15 mouse cellular contexts compared by ENCODE assay signal in genomic region chrX:103371221-103371620, GRCm38 (mm10). TPM values are rescaled to one million over a fixed set of nuclear protein-coding genes. Genes with fewer than 3 reads are reported as not detected.
A peak's percentile ranks its signal among the peaks of the same experiment; 100 is the strongest.
DNase-seq lines count a peak whose midpoint lies in the region; ATAC-seq and TF ChIP-seq lines count a peak whose summit lies in the region.
"Had no signal": no experiment of that assay in that cellular context is flagged by ENCODE, and none has a peak within 500 bp of the region (broad histone marks: within the 10 kb centered on the region; RNA-seq: fewer than 3 reads in every experiment).

No protein-coding gene starts in this region.

- no peak for ATAC-seq in intestine, postnatal 0 days
- no peak for ATAC-seq in intestine, embryonic 15.5 days

- no peak overlapping the region for H3K4me2 ChIP-seq in intestine, postnatal 0 days (replicated peaks; ENCODE audit: low read depth)
- H3K4me2 ChIP-seq in intestine, embryonic 15.5 days (replicated peaks): no peak overlapping the region
- H3K4me2 ChIP-seq: heart, embryonic 12.5 days had no signal

- H3K27me3 ChIP-seq in intestine, postnatal 0 days (replicated peaks; ENCODE audit: control insufficient read depth, insufficient read depth, low read length): no peaks in the 10 kb centered on the region
- no peaks in the 10 kb centered on the region; the same call in 1 of the 2 replicates for H3K27me3 ChIP-seq in intestine, embryonic 15.5 days (replicated peaks)
- no peaks in the 10 kb centered on the region; a peak in 1 of 4 replicates for H3K27me3 ChIP-seq in MEL (ENCODE audit: control insufficient read depth in 1 of 2, insufficient read depth in 2 of 2, low read length in 2 of 2)
- H3K27me3 ChIP-seq in heart, embryonic 10.5 days (ENCODE audit: insufficient read depth, poor library complexity, severe bottlenecking): peaks cover 18% of the 10 kb centered on the region; the same call in 1 of the 2 replicates

- no peak for TF ChIP-seq EP300 in MEL (IDR thresholded peaks at IDR 0.05; ENCODE audit: low read depth in 1 of 2, low read length in 2 of 2)

- H3K9ac ChIP-seq in intestine, postnatal 0 days (ENCODE audit: low read depth, low read length): no peak overlapping the region
- H3K9ac ChIP-seq in intestine, embryonic 15.5 days: no peak overlapping the region
- no peak overlapping the region for H3K9ac ChIP-seq in MEL (ENCODE audit: control insufficient read depth, low read depth, low read length, poor library complexity, severe bottlenecking)
- H3K9ac ChIP-seq: heart, embryonic 12.5 days had no signal

- TF ChIP-seq CTCF in intestine, postnatal 0 days (IDR thresholded peaks at IDR 0.05; ENCODE audit: low read depth): peak; percentile 54; the same call in 1 of the 2 replicates
- TF ChIP-seq CTCF in MEL (IDR thresholded peaks at IDR 0.05 in 2 of 3, conservative IDR thresholded peaks at IDR 0.05 in 1 of 3; ENCODE audit: control insufficient read depth in 1 of 3, insufficient read depth in 1 of 3, low read depth in 2 of 3, low read length in 3 of 3, poor library complexity in 1 of 3, severe bottlenecking in 1 of 3): peak in 2 of 3 experiments; percentile 24 to 29; a peak in 4 of 6 replicates

- no peak overlapping the region for H3K27ac ChIP-seq in intestine, postnatal 0 days (ENCODE audit: low read depth, low read length)
- H3K27ac ChIP-seq in intestine, embryonic 15.5 days: no peak overlapping the region
- H3K27ac ChIP-seq in MEL (ENCODE audit: control insufficient read depth, low read depth, low read length): no peak overlapping the region
- no peak overlapping the region for H3K27ac ChIP-seq in heart, embryonic 10.5 days

- no peaks in the 10 kb centered on the region for H3K9me3 ChIP-seq in intestine, postnatal 0 days (ENCODE audit: control insufficient read depth)
- no peaks in the 10 kb centered on the region for H3K9me3 ChIP-seq in intestine, embryonic 15.5 days
- no peaks in the 10 kb centered on the region for H3K9me3 ChIP-seq in MEL (replicated peaks; ENCODE audit: insufficient read depth, low read length)
- no peaks in the 10 kb centered on the region for H3K9me3 ChIP-seq in heart, embryonic 10.5 days
- H3K9me3 ChIP-seq: heart, embryonic 12.5 days; megakaryocyte, embryonic 14.5 days had no signal

- H3K4me3 ChIP-seq in intestine, postnatal 0 days (ENCODE audit: low read depth, low read length): no peak overlapping the region
- H3K4me3 ChIP-seq in intestine, embryonic 15.5 days (replicated peaks): no peak overlapping the region
- no peak overlapping the region for H3K4me3 ChIP-seq in MEL (ENCODE audit: control insufficient read depth in 1 of 2, insufficient read depth in 1 of 2, low read depth in 2 of 2, low read length in 2 of 2)
- no peak overlapping the region for H3K4me3 ChIP-seq in heart, embryonic 10.5 days
- H3K4me3 ChIP-seq: heart, embryonic 12.5 days; megakaryocyte, embryonic 14.5 days had no signal

- no peak; the same call in none of the 2 replicates for TF ChIP-seq RAD21 in MEL (IDR thresholded peaks at IDR 0.05; ENCODE audit: low read depth, low read length)

- H3K36me3 ChIP-seq in intestine, postnatal 0 days (ENCODE audit: control insufficient read depth, insufficient read depth): no peaks in the 10 kb centered on the region
- no peaks in the 10 kb centered on the region for H3K36me3 ChIP-seq in intestine, embryonic 15.5 days
- no peaks in the 10 kb centered on the region for H3K36me3 ChIP-seq in MEL (ENCODE audit: control insufficient read depth in 1 of 2, insufficient read depth in 2 of 2, low read length in 2 of 2)
- H3K36me3 ChIP-seq in heart, embryonic 10.5 days: no peaks in the 10 kb centered on the region
- H3K36me3 ChIP-seq: heart, embryonic 12.5 days had no signal

- no peaks in the 10 kb centered on the region for H3K4me1 ChIP-seq in intestine, postnatal 0 days (replicated peaks; ENCODE audit: control insufficient read depth, insufficient read depth, low read length)
- no peaks in the 10 kb centered on the region for H3K4me1 ChIP-seq in intestine, embryonic 15.5 days (replicated peaks)
- no peaks in the 10 kb centered on the region for H3K4me1 ChIP-seq in MEL (ENCODE audit: control insufficient read depth in 1 of 2, insufficient read depth in 2 of 2, low read length in 2 of 2)
- H3K4me1 ChIP-seq in heart, embryonic 10.5 days: no peaks in the 10 kb centered on the region
- H3K4me1 ChIP-seq: heart, embryonic 12.5 days; megakaryocyte, embryonic 14.5 days had no signal

- peak; percentile 64 for DNase-seq in 416B (ENCODE audit: low read depth)
- DNase-seq in MEL (ENCODE audit: low read depth, low spot score): peak; percentile 21
- peak; percentile 28 to 41 for DNase-seq in kidney, postnatal 25 days
- no peak for DNase-seq in spleen, postnatal 36 days (ENCODE audit: low spot score in 2 of 2)
- DNase-seq in heart, embryonic 10.5 days (ENCODE audit: low spot score): no peak
- DNase-seq in T-cell, adult 2 months (ENCODE audit: low spot score): no peak
- DNase-seq: thymus, postnatal 25 days had no signal

- 62% methylated on average over 2 of the region's 2 CpGs for whole genome bisulfite sequencing in intestine, postnatal 0 days
- whole genome bisulfite sequencing in intestine, embryonic 15.5 days: 73% methylated on average over 2 of the region's 2 CpGs
- WGBS in heart, embryonic 10.5 days: 74% methylated on average over 2 of the region's 2 CpGs

- no peaks in the 10 kb centered on the region for H3K79me2 ChIP-seq in MEL (ENCODE audit: control insufficient read depth, insufficient read depth, low read length, poor library complexity)

- TF ChIP-seq POLR2A in MEL (IDR thresholded peaks at IDR 0.05; ENCODE audit: control insufficient read depth in 1 of 2, insufficient read depth in 1 of 2, low read depth in 1 of 2, low read length in 2 of 2, poor library complexity in 1 of 2): no peak

TF ChIP-seq in MEL, 35 proteins besides CTCF, POLR2A, EP300 and RAD21:
- 0 out of 2 replicates have a peak, but pooled peaks have one; percentile 15 for TF ChIP-seq SMC3 (IDR thresholded peaks at IDR 0.05; ENCODE audit: low read depth, low read length)
- no peak for TF ChIP-seq ZC3H11A (IDR thresholded peaks at IDR 0.05; ENCODE audit: low read depth, low read length)
- TF ChIP-seq UBTF (IDR thresholded peaks at IDR 0.05; ENCODE audit: borderline replicate concordance, insufficient read depth, low read depth, low read length): no peak
- TF ChIP-seq USF2 (IDR thresholded peaks at IDR 0.05; ENCODE audit: borderline replicate concordance in 1 of 2, insufficient read depth in 1 of 2, low read depth in 1 of 2, low read length in 2 of 2): no peak
- no peak for TF ChIP-seq RCOR1 (IDR thresholded peaks at IDR 0.05; ENCODE audit: low read depth, low read length)
- TF ChIP-seq MAFK (IDR thresholded peaks at IDR 0.05; ENCODE audit: borderline replicate concordance, low read depth, low read length): no peak
- no peak for TF ChIP-seq NRF1 (IDR thresholded peaks at IDR 0.05; ENCODE audit: insufficient read depth, low read depth, low read length, poor library complexity, severe bottlenecking)

RNA-seq across cellular contexts. Expression of gene Chic1, which starts 14.9 kb away (rescaled TPM):
- 2.0 and 2.3 TPM in 2 replicates for polyA plus RNA-seq in intestine, postnatal 0 days (2015; fragmentation: Nextera tagmentation; extraction: Ambion mirVana)
- 4.4 and 5.0 TPM in 2 replicates for polyA plus RNA-seq in intestine, embryonic 15.5 days (2015; fragmentation: Nextera tagmentation; extraction: Ambion mirVana)
- total RNA-seq in MEL (2012; rRNA removed): not detected in 2 replicates
- not detected for polyA plus RNA-seq in MEL (2012; ENCODE audit: insufficient read depth in 1 of 2, insufficient read length in 2 of 2, low read depth in 1 of 2, low replicate concordance in 2 of 2, missing spikeins in 1 of 2)
- 3.1 and 3.4 TPM in 2 replicates for polyA plus RNA-seq in heart, embryonic 10.5 days (2016; fragmentation: Nextera tagmentation; extraction: Ambion mirVana)

RNA-seq across cellular contexts. Expression of gene Tsx, which starts 43.0 kb away (rescaled TPM):
- polyA plus RNA-seq in intestine, postnatal 0 days (2015; fragmentation: Nextera tagmentation; extraction: Ambion mirVana): 0.25 and 0.58 TPM in 2 replicates
- 0.35 and 0.36 TPM in 2 replicates for polyA plus RNA-seq in intestine, embryonic 15.5 days (2015; fragmentation: Nextera tagmentation; extraction: Ambion mirVana)
- not detected in 2 replicates for total RNA-seq in MEL (2012; rRNA removed)
- not detected for polyA plus RNA-seq in MEL (2012; ENCODE audit: insufficient read depth in 1 of 2, insufficient read length in 2 of 2, low read depth in 1 of 2, low replicate concordance in 2 of 2, missing spikeins in 1 of 2)
- polyA plus RNA-seq in heart, embryonic 10.5 days (2016; fragmentation: Nextera tagmentation; extraction: Ambion mirVana): not detected in 2 replicates
- total RNA-seq: neutrophil, adult 5-6 weeks had no signal
- polyA plus RNA-seq: heart, embryonic 12.5 days had no signal

RNA-seq across cellular contexts. Expression of gene Cdx4, which starts 50.0 kb away (rescaled TPM):
- polyA plus RNA-seq in intestine, postnatal 0 days (2015; fragmentation: Nextera tagmentation; extraction: Ambion mirVana): not detected in 2 replicates
- not detected in 2 replicates for polyA plus RNA-seq in intestine, embryonic 15.5 days (2015; fragmentation: Nextera tagmentation; extraction: Ambion mirVana)
- not detected in 2 replicates for total RNA-seq in MEL (2012; rRNA removed)
- polyA plus RNA-seq in MEL (2012; ENCODE audit: insufficient read depth in 1 of 2, insufficient read length in 2 of 2, low read depth in 1 of 2, low replicate concordance in 2 of 2, missing spikeins in 1 of 2): not detected
- polyA plus RNA-seq in heart, embryonic 10.5 days (2016; fragmentation: Nextera tagmentation; extraction: Ambion mirVana): not detected in 2 replicates
- total RNA-seq: left cerebral cortex, postnatal 36 days; neutrophil, adult 5-6 weeks had no signal
- polyA plus RNA-seq: embryonic facial prominence, embryonic 11.5 days; frontal cortex, adult 2 months; heart, embryonic 12.5 days had no signal

RNA-seq across cellular contexts. Expression of gene Gm26992, which starts 50.6 kb away (rescaled TPM):
- not detected in 2 replicates for polyA plus RNA-seq in intestine, postnatal 0 days (2015; fragmentation: Nextera tagmentation; extraction: Ambion mirVana)
- polyA plus RNA-seq in intestine, embryonic 15.5 days (2015; fragmentation: Nextera tagmentation; extraction: Ambion mirVana): not detected in 2 replicates
- total RNA-seq in MEL (2012; rRNA removed): not detected in 2 replicates
- not detected for polyA plus RNA-seq in MEL (2012; ENCODE audit: insufficient read depth in 1 of 2, insufficient read length in 2 of 2, low read depth in 1 of 2, low replicate concordance in 2 of 2, missing spikeins in 1 of 2)
- polyA plus RNA-seq in heart, embryonic 10.5 days (2016; fragmentation: Nextera tagmentation; extraction: Ambion mirVana): not detected in 2 replicates
- total RNA-seq: neutrophil, adult 5-6 weeks had no signal
- polyA plus RNA-seq: embryonic facial prominence, embryonic 11.5 days; frontal cortex, adult 2 months; heart, embryonic 12.5 days had no signal

Comparison
In these comparisons a context has a peak if more than half of its experiments do, and no peak if none do; other contexts are left out.
1. DNase-seq: peak in 416B (single experiment), MEL (single experiment) and kidney, postnatal 25 days (2 of 2); none in spleen, postnatal 36 days (0 of 2), heart, embryonic 10.5 days (single experiment) and T-cell, adult 2 months (single experiment).